Mouse (Mus musculus) embryo, embryonic 10 days (tissue): ENCODE measurements around the gene Tnfrsf11a.
"Not testable (repeated sequence)": the region's sequence is repeated elsewhere in the genome, so short reads cannot be mapped to it uniquely, and the experiment has no call there.

Experiments used
- DNase-seq: peaks from one replicate; pipeline ENCODE4 v3.0.0-alpha.2; 2015; ENCODE audit warnings: low spot score

Tnfrsf11a gene

GRCm38 (mm10) chr1:105780457-105781364 is at the start of gene Tnfrsf11a:
TSS of gene Tnfrsf11a (plus strand) at chr1:105780718.
- DNase-seq, result peak; percentile 40

DNA sequence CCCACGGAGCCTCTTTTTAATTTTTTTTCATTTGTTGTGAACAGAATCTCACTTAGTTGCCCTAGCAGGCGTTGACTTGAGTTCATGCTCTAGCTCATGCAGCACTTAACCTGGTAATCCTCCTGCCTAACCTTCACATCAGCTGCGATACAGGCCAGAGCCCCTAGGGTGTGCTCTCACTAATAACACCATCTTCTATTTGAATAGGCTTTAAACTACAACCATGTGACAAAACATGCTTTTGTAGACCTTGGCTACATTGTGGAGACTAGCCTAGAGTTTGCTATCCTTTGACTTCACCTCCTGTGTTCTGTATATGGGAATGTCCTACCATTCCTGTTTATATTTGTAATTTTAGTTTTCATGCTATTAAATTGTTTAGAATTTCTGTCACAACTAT is 45.2 kb upstream of the Tnfrsf11a start:
- DNase-seq, result peak; percentile 17

- DNase-seq, result no peak
Measured at GRCm38 (mm10) chr1:105738334-105738733, 42.2 kb upstream of the Tnfrsf11a start.

GRCm38 (mm10) chr1:105739493-105739892 is 41.0 kb upstream of the Tnfrsf11a start:
- no peak for DNase-seq

DNA sequence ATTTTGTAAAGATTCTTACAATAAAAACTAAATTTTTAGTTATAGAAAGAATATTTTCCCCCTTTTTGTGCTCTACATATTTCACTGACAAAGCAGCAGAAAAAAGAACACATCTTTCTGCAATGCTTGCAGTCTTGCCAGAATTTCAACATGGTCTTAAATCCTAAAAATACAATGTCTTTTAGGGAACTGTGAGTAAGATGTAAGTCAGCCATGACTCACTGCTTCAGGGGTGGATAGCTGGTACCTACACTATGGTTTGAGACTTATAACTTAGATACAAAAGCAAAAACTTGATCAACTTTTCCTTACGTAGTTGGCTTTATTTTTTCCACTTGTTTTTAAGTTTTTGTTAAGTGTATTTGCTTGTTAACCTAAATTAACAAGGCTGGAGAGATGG is 38.0 kb upstream of the Tnfrsf11a start:
- DNase-seq, result no peak

DNA sequence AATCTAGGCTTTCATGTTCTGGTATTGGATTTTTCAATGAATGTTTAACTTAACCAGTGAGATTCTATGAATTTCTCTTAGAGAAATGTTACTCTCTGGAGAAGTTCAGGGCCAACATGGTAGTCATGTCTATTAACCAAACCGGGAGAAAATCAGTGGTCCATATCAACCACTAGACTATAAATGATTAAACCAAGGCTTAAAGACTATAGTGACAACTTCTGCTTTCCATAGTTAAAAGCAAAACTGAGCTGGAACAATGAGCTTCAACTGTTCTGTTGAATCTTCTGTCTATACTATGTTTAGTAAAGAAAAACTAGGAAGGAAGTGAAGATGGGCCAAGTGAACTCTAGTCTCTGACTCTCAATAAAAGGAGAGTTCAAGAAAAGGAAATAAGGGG is 34.1 kb upstream of the Tnfrsf11a start:
- DNase-seq, result no peak

DNA sequence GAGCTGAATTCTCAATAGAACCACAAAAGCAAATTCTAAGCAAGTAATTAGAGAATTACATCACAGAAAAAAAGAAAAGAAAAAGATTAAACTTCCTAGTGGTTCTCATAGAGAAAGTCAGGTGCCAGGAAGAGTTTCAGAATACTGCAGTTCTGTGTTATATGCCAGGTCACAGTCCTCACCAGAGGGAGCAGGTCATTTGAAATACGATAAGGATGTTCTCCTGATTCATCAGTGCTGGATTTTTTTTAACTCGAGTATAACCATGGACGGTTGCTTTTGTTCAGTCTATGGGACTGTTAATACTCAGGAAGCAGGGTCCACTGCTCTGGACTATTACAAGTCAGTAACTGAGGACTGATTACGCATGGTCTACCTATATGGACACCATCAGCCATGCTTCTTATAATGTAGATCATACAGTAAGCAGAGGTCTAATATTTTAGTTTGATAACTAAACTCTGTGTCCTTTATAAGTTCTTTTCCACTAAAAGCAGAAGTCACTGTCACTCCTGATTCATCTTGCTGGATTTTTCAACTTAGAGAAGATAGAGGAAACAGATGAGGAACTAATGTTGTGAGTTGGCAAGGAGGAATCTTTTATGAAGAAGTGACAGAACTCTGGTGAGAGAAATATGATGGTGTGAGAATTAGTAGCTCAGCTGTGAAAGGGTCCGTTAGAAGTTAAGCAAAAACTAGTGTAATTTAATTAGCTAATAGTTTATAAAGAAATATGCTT is 33.5 kb upstream of the Tnfrsf11a start:
- DNase-seq, result no peak

- no peak for DNase-seq
Measured at GRCm38 (mm10) chr1:105748091-105748799, 32.3 kb upstream of the Tnfrsf11a start.

GRCm38 (mm10) chr1:105752196-105752595 is 28.3 kb upstream of the Tnfrsf11a start:
- DNase-seq, result no peak

- no peak for DNase-seq
Measured at GRCm38 (mm10) chr1:105752944-105753343, 27.6 kb upstream of the Tnfrsf11a start.

DNA sequence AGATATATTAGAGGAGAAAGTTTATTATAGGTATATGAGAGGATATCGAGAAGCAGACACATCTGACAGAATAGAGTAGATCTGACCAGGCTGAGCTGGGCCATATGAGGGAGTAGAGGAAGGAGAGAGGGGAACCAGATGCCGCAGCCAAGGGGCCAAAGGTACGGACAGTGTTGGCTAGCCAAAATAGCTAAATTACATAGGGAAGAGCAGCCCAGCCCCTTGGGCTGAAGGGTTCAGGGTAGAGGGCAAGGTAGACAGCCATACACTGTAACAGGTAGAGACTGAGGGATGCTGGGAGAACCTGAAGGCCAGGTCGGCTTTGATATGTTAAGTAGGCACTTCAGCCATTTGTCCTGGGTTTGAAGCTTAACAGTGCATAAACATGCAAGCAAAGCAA is 21.7 kb upstream of the Tnfrsf11a start:
- no peak for DNase-seq

DNA sequence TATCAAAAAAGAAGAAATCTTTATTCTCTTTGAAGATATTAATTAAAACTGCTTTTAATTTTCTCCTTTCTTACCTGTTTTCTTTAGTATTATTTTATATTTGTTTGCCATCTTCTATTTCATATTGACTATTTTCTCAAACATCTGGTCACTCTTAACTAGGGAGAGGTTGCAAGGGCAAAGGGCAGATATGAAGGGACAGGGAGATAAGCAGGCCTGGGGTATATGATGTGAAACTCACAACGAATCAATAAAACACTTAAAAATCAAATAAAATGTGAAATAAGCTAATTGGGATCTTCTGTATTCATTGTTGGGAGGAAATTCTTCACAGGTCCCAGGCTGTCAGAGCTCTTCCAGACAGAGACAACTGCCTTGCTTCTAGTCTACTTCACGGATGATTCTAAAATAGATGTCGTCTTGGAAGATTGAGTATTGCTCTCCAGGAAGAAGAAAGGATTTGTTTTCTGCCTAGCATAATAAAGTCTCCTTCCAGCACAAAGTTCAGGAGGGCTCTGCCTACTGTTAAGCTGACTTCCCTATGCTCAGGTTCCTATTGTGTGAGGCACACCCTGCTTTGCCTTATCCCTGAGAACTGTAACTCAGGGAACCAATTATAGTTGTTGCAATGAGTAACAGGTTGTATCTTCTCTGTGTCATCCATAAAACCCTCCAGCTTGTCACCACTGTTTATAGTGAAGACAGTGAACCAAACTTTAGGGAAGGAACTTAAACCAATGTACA is 20.9 kb upstream of the Tnfrsf11a start:
- DNase-seq, result no peak

- no peak for DNase-seq
Measured at GRCm38 (mm10) chr1:105765586-105765985, 14.9 kb upstream of the Tnfrsf11a start.

DNA sequence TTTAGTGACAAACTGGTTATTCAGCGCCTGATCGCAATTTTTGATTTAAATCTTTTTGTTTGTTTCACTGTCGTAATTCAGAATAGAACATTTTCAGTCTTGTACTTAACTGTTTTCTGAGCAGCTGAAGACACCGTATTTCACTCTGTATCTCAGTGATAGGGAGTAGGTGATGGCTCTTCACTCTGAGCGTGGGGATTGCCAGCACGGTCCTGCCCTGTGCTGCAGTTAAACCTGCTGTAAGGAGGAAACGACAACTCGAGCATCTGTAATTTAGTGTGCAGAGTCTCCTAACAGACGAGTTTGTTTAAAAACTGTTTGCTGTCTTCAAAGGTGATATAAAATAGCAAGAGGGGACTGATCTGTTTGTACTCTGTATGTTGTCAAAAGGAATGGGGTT is 14.4 kb upstream of the Tnfrsf11a start:
- not testable (repeated sequence) for DNase-seq

- DNase-seq, result no peak
Measured at GRCm38 (mm10) chr1:105768397-105768796, 12.1 kb upstream of the Tnfrsf11a start.

DNA sequence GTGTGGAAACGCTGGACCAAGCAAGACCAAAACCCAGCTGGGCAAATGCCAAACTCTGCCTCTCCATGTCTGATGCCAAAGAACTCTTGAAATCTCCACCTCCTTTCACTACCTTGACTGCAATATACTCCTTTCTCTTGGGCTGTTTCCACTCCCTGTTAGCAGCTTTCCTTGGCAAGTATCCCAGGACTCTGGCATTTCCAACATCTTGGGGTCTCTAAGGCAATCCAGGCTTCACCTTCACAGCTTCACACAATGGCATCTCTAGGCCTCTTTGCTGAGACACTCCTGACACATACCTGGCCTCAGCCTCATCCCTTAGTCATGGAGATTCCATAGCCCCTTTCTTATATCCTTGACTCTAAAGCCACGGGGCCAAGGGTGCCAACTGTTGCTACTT is 9.8 kb upstream of the Tnfrsf11a start:
- DNase-seq, result no peak

DNA sequence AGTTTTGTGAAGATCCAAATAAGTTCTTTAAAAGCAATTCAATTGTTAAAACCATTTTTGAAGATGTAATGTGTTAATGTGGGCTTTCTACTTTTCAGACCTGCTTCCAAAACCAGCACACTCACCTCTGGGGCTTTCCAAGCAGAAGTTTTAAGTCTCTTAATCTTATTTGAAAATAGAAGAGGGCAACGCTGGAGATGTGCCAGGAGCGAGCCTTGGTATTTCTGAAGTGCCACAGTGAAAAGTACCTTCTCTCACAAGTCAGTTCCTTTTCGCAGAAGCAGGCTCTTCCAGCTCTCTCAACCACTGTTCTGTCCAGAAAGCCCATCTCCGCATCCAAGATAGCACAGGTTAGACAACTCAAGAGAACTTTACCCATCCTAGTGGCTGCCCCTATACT is 4.1 kb upstream of the Tnfrsf11a start:
- no peak for DNase-seq

DNA sequence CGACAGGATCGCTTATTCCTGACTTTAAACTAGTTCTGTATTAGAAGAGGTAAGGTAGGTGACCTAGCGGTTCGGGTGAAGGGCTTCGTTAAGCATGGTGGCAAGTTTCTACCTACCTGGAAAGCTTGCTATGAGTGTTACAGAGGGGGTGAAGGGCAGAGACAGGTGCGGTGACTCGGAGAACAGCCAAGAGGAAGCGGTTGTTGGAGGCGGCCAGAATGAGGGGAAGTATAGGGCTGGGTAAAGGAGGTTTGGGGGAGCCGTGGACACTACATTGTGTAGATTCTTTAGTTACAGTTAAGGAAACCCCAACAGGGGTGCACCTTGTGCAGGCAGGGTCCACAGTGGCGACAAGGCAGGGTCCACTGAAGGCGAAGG is 450 bp upstream of the Tnfrsf11a start:
- no peak for DNase-seq

GRCm38 (mm10) chr1:105781391-105782146 is 1.1 kb downstream of the Tnfrsf11a start:
- no peak for DNase-seq

DNA sequence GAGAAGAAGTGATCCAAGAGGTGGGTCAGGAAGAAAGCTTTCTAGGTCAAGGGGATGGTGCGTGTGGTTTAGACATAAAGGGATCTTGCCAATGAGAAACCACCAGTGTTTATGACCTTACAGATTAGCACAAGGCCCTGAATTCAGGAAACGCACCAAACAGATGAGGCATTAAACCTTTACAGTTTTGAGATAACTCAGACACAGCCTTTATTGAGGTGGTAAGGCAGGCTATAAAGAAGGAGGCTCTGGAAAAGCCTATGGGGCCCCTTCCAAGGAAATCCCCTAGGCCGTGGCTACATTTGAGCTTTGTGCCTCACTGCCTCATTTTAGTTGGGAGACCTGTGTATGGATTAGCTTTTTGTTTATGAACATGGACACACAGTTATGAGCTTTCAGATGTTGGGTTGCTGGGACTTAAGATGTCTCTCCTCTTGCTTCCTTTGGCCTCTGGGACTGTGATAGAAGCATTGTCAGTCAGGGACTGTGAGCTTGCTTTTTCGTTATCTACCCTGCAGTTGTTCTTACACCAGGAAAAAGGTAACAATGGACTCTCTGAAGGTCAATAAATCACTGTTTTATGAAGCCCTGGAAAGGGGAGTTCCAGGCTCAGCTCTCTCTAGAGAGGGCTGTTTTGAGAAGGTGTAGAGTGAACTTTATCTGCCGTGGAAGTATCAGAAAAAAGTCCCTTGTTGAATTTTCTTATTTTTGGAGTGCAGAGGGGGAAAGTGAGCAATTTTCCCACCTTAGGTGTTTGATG is 3.9 kb downstream of the Tnfrsf11a start:
- no peak for DNase-seq
